8 mouse cellular contexts compared by ENCODE assay signal in the genomic region with DNA sequence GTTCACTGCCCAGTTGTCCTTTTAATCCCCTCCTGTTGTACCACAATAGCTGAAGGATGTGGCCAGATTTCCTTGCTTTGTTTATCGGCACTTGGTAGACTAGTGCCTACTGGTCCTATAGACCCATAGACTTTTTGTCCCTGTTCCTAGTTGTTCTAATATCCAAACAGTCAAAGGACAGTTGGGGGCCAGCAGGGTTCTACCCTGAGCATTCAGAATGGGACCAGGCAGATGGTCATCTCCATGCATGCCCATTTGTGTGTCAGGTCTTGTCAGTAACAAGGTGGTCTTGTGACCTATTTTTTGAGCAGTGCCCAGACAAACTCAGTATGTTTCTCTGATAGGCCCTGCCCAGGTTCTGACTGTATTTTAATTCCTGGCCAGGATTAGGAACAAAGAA. TPM values are rescaled to one million over a fixed set of nuclear protein-coding genes. Genes with fewer than 3 reads are reported as not detected.
DNase-seq lines count a peak whose midpoint lies in the region; ATAC-seq and TF ChIP-seq lines count a peak whose summit lies in the region.

No protein-coding gene starts in this region.

- peaks cover 32% of the 10 kb centered on the region for H3K36me3 ChIP-seq in heart, embryonic 14.5 days (ENCODE audit: control insufficient read depth, insufficient read depth, low read length)
- peaks cover 0 to 22% of the 10 kb centered on the region in 2 experiments; a peak in 2 of 4 replicates for H3K36me3 ChIP-seq in MEL (ENCODE audit: control insufficient read depth in 1 of 2, insufficient read depth in 2 of 2, low read length in 2 of 2)
- H3K36me3 ChIP-seq in forebrain, embryonic 16.5 days (ENCODE audit: control insufficient read depth, insufficient read depth), result peaks cover 5% of the 10 kb centered on the region; the same call in 1 of the 2 replicates
- H3K36me3 ChIP-seq in midbrain, embryonic 10.5 days, result peaks cover 41% of the 10 kb centered on the region

- peaks cover 9% of the 10 kb centered on the region for H3K79me2 ChIP-seq in MEL (ENCODE audit: control insufficient read depth, insufficient read depth, low read length, poor library complexity)

- TF ChIP-seq RAD21 in MEL (IDR thresholded peaks at IDR 0.05; ENCODE audit: low read depth, low read length), result no peak

- intact Hi-C loops in heart, postnatal 10 days (cut with DNase I), result no loop called here

- 41% methylated on average over 1 of the region's 1 CpGs for WGBS in heart, embryonic 14.5 days
- 21% methylated on average over 1 of the region's 1 CpGs for WGBS in forebrain, embryonic 16.5 days
- WGBS in midbrain, embryonic 10.5 days, result 46% methylated on average over 1 of the region's 1 CpGs

- peaks cover 33 to 42% of the 10 kb centered on the region in 2 experiments for H3K4me1 ChIP-seq in heart, embryonic 14.5 days (ENCODE audit: control insufficient read depth in 2 of 2, insufficient read depth in 2 of 2, low read length in 2 of 2)
- H3K4me1 ChIP-seq in MEL (ENCODE audit: control insufficient read depth in 1 of 2, insufficient read depth in 2 of 2, low read length in 2 of 2), result peaks cover 14 to 43% of the 10 kb centered on the region in 2 experiments
- peaks cover 33% of the 10 kb centered on the region for H3K4me1 ChIP-seq in forebrain, embryonic 16.5 days (replicated peaks; ENCODE audit: control insufficient read depth, insufficient read depth, low read length)
- H3K4me1 ChIP-seq in midbrain, embryonic 10.5 days, result peaks cover 43% of the 10 kb centered on the region

- H3K9me3 ChIP-seq in heart, embryonic 14.5 days (ENCODE audit: control insufficient read depth, low read length), result no peaks in the 10 kb centered on the region
- no peaks in the 10 kb centered on the region for H3K9me3 ChIP-seq in MEL (replicated peaks; ENCODE audit: insufficient read depth, low read length)
- no peaks in the 10 kb centered on the region for H3K9me3 ChIP-seq in forebrain, embryonic 16.5 days (ENCODE audit: control insufficient read depth, low read length)
- no peaks in the 10 kb centered on the region for H3K9me3 ChIP-seq in midbrain, embryonic 10.5 days (replicated peaks)

- peak overlapping the region; percentile 59 to 83 for H3K4me3 ChIP-seq in heart, embryonic 14.5 days (ENCODE audit: control insufficient read depth in 1 of 2, insufficient read depth in 1 of 2, low read depth in 1 of 2, low read length in 2 of 2)
- peak overlapping the region; percentile 59 to 79 for H3K4me3 ChIP-seq in MEL (ENCODE audit: control insufficient read depth in 1 of 2, insufficient read depth in 1 of 2, low read depth in 2 of 2, low read length in 2 of 2)
- H3K4me3 ChIP-seq in forebrain, embryonic 16.5 days (replicated peaks; ENCODE audit: low read length), result peak overlapping the region; percentile 68
- H3K4me3 ChIP-seq in midbrain, embryonic 10.5 days, result peak overlapping the region; percentile 85

- ATAC-seq in heart, embryonic 14.5 days (ENCODE audit: insufficient number of reproducible peaks, insufficient read depth, low FRiP score, low read depth), result no peak
- ATAC-seq in forebrain, embryonic 16.5 days, result no peak

- peak overlapping the region; percentile 77 for H3K9ac ChIP-seq in heart, embryonic 14.5 days (ENCODE audit: low read length)
- peak overlapping the region; percentile 89 for H3K9ac ChIP-seq in MEL (ENCODE audit: control insufficient read depth, low read depth, low read length, poor library complexity, severe bottlenecking)
- peak overlapping the region; percentile 88 for H3K9ac ChIP-seq in forebrain, embryonic 16.5 days (replicated peaks; ENCODE audit: low read depth, low read length)

- TF ChIP-seq CTCF in MEL (IDR thresholded peaks at IDR 0.05 in 2 of 3, conservative IDR thresholded peaks at IDR 0.05 in 1 of 3; ENCODE audit: control insufficient read depth in 1 of 3, insufficient read depth in 1 of 3, low read depth in 2 of 3, low read length in 3 of 3, poor library complexity in 1 of 3, severe bottlenecking in 1 of 3), result no peak

- DNase-seq in heart, postnatal 10 days, result no peak
- DNase-seq in MEL (ENCODE audit: low read depth, low spot score) (no peak), MN1 (ENCODE audit: low spot score) (no peak)
- no peak for DNase-seq in midbrain, embryonic 10.5 days (ENCODE audit: low spot score)
- DNase-seq in spleen, postnatal 14 days (ENCODE audit: low spot score in 2 of 2), result no peak
- DNase-seq in left cerebral cortex, adult 18-20 months (ENCODE audit: low spot score in 2 of 2), result no peak

- TF ChIP-seq POLR2A in MEL (IDR thresholded peaks at IDR 0.05; ENCODE audit: control insufficient read depth in 1 of 2, insufficient read depth in 1 of 2, low read depth in 1 of 2, low read length in 2 of 2, poor library complexity in 1 of 2), result no peak

- peak overlapping the region; percentile 87 to 89 for H3K27ac ChIP-seq in heart, embryonic 14.5 days (replicated peaks in 1 of 2; ENCODE audit: control insufficient read depth in 1 of 2, insufficient read depth in 1 of 2, low read depth in 2 of 2, low read length in 2 of 2)
- no peak overlapping the region for H3K27ac ChIP-seq in MEL (ENCODE audit: control insufficient read depth, low read depth, low read length)
- H3K27ac ChIP-seq in forebrain, embryonic 16.5 days (ENCODE audit: low read length), result no peak overlapping the region
- H3K27ac ChIP-seq in midbrain, embryonic 10.5 days (replicated peaks), result peak overlapping the region; percentile 92

- no peaks in the 10 kb centered on the region for H3K27me3 ChIP-seq in heart, embryonic 14.5 days (ENCODE audit: control insufficient read depth, insufficient read depth, low read length)
- H3K27me3 ChIP-seq in MEL (ENCODE audit: control insufficient read depth in 1 of 2, insufficient read depth in 2 of 2, low read length in 2 of 2), result peaks cover 4 to 6% of the 10 kb centered on the region in 2 experiments; a peak in 3 of 4 replicates
- H3K27me3 ChIP-seq in forebrain, embryonic 16.5 days (replicated peaks; ENCODE audit: control insufficient read depth, insufficient read depth, low read length), result peaks cover 9% of the 10 kb centered on the region
- H3K27me3 ChIP-seq in midbrain, embryonic 10.5 days (ENCODE audit: low read depth, poor library complexity, severe bottlenecking), result peaks cover 34% of the 10 kb centered on the region

- H3K4me2 ChIP-seq in heart, embryonic 14.5 days (ENCODE audit: low read length), result peak overlapping the region; percentile 72
- H3K4me2 ChIP-seq in forebrain, embryonic 16.5 days (ENCODE audit: low read length), result peak overlapping the region; percentile 79

- TF ChIP-seq EP300 in MEL (IDR thresholded peaks at IDR 0.05; ENCODE audit: low read depth in 1 of 2, low read length in 2 of 2), result no peak

RNA-seq across cellular contexts. Expression of gene Mpg, which starts 0.7 kb away (rescaled TPM):
- 19.3 and 20.6 TPM in 2 replicates for polyA plus RNA-seq in heart, embryonic 14.5 days (2014; fragmentation: Nextera tagmentation; extraction: Ambion mirVana)
- total RNA-seq in heart, postnatal 10 days (2021), result 10 to 100 TPM in 1 of 2 experiments, 1 to 10 TPM in 1; 9.8 to 10.3 TPM
- total RNA-seq in MEL (2012; rRNA removed), result 41.2 and 43.2 TPM in 2 replicates
- 10 to 100 TPM in 1 of 2 experiments, not detected in 1; 42.0 TPM for polyA plus RNA-seq in MEL (2012; ENCODE audit: insufficient read depth in 1 of 2, insufficient read length in 2 of 2, low read depth in 1 of 2, low replicate concordance in 2 of 2, missing spikeins in 1 of 2)
- polyA plus RNA-seq in forebrain, embryonic 16.5 days (2015; fragmentation: Nextera tagmentation; extraction: Ambion mirVana), result 36.7 and 38.1 TPM in 2 replicates
- polyA plus RNA-seq in midbrain, embryonic 10.5 days (2016; fragmentation: Nextera tagmentation; extraction: Ambion mirVana), result 30.6 and 32.0 TPM in 2 replicates
- total RNA-seq in left cerebral cortex, adult 18-20 months (2021), result 10 to 100 TPM; 18.2 to 21.3 TPM

RNA-seq across cellular contexts. Expression of gene Rhbdf1, which starts 4.9 kb away (rescaled TPM):
- 26.6 TPM in 2 replicates for polyA plus RNA-seq in heart, embryonic 14.5 days (2014; fragmentation: Nextera tagmentation; extraction: Ambion mirVana)
- total RNA-seq in heart, postnatal 10 days (2021), result 10 to 100 TPM; 30.5 to 31.1 TPM
- 2.4 and 2.9 TPM in 2 replicates for total RNA-seq in MEL (2012; rRNA removed)
- 10 to 100 TPM in 1 of 2 experiments, not detected in 1; 14.3 TPM for polyA plus RNA-seq in MEL (2012; ENCODE audit: insufficient read depth in 1 of 2, insufficient read length in 2 of 2, low read depth in 1 of 2, low replicate concordance in 2 of 2, missing spikeins in 1 of 2)
- 21.1 and 23.3 TPM in 2 replicates for polyA plus RNA-seq in forebrain, embryonic 16.5 days (2015; fragmentation: Nextera tagmentation; extraction: Ambion mirVana)
- 25.1 and 26.2 TPM in 2 replicates for polyA plus RNA-seq in midbrain, embryonic 10.5 days (2016; fragmentation: Nextera tagmentation; extraction: Ambion mirVana)
- total RNA-seq in left cerebral cortex, adult 18-20 months (2021), result 10 to 100 TPM; 11.1 to 14.2 TPM

RNA-seq across cellular contexts. Expression of gene Snrnp25, which starts 21.8 kb away (rescaled TPM):
- polyA plus RNA-seq in heart, embryonic 14.5 days (2014; fragmentation: Nextera tagmentation; extraction: Ambion mirVana), result 46.1 and 49.5 TPM in 2 replicates
- 10 to 100 TPM; 10.6 to 12.4 TPM for total RNA-seq in heart, postnatal 10 days (2021)
- 148 and 158 TPM in 2 replicates for total RNA-seq in MEL (2012; rRNA removed)
- 100 to 1,000 TPM in 1 of 2 experiments, not detected in 1; 130 TPM for polyA plus RNA-seq in MEL (2012; ENCODE audit: insufficient read depth in 1 of 2, insufficient read length in 2 of 2, low read depth in 1 of 2, low replicate concordance in 2 of 2, missing spikeins in 1 of 2)
- polyA plus RNA-seq in forebrain, embryonic 16.5 days (2015; fragmentation: Nextera tagmentation; extraction: Ambion mirVana), result 45.0 and 45.6 TPM in 2 replicates
- polyA plus RNA-seq in midbrain, embryonic 10.5 days (2016; fragmentation: Nextera tagmentation; extraction: Ambion mirVana), result 94.7 and 107 TPM in 2 replicates
- 10 to 100 TPM; 24.5 to 29.0 TPM for total RNA-seq in left cerebral cortex, adult 18-20 months (2021)

RNA-seq across cellular contexts. Expression of gene Il9r, which starts 27.0 kb away (rescaled TPM):
- 0.05 TPM in 1 of 2 replicates, not detected in the other for polyA plus RNA-seq in heart, embryonic 14.5 days (2014; fragmentation: Nextera tagmentation; extraction: Ambion mirVana)
- under 1 TPM in 1 of 2 experiments, not detected in 1; 0.10 TPM for total RNA-seq in heart, postnatal 10 days (2021)
- total RNA-seq in MEL (2012; rRNA removed), result 76.5 and 83.8 TPM in 2 replicates
- 10 to 100 TPM in 1 of 2 experiments, not detected in 1; 56.9 TPM for polyA plus RNA-seq in MEL (2012; ENCODE audit: insufficient read depth in 1 of 2, insufficient read length in 2 of 2, low read depth in 1 of 2, low replicate concordance in 2 of 2, missing spikeins in 1 of 2)
- polyA plus RNA-seq in forebrain, embryonic 16.5 days (2015; fragmentation: Nextera tagmentation; extraction: Ambion mirVana), result not detected in 2 replicates
- 0.05 TPM in 1 of 2 replicates, not detected in the other for polyA plus RNA-seq in midbrain, embryonic 10.5 days (2016; fragmentation: Nextera tagmentation; extraction: Ambion mirVana)
- not detected for total RNA-seq in left cerebral cortex, adult 18-20 months (2021)

RNA-seq across cellular contexts. Expression of gene Nprl3, which starts 40.5 kb away (rescaled TPM):
- polyA plus RNA-seq in heart, embryonic 14.5 days (2014; fragmentation: Nextera tagmentation; extraction: Ambion mirVana), result 33.2 and 33.9 TPM in 2 replicates
- total RNA-seq in heart, postnatal 10 days (2021), result 10 to 100 TPM; 26.6 to 27.6 TPM
- total RNA-seq in MEL (2012; rRNA removed), result 12.5 and 14.1 TPM in 2 replicates
- 10 to 100 TPM in 1 of 2 experiments, not detected in 1; 18.4 TPM for polyA plus RNA-seq in MEL (2012; ENCODE audit: insufficient read depth in 1 of 2, insufficient read length in 2 of 2, low read depth in 1 of 2, low replicate concordance in 2 of 2, missing spikeins in 1 of 2)
- polyA plus RNA-seq in forebrain, embryonic 16.5 days (2015; fragmentation: Nextera tagmentation; extraction: Ambion mirVana), result 52.2 and 56.7 TPM in 2 replicates
- polyA plus RNA-seq in midbrain, embryonic 10.5 days (2016; fragmentation: Nextera tagmentation; extraction: Ambion mirVana), result 42.6 and 45.3 TPM in 2 replicates
- 10 to 100 TPM; 43.6 to 45.6 TPM for total RNA-seq in left cerebral cortex, adult 18-20 months (2021)

Comparison
In these comparisons a context has a peak if more than half of its experiments do, and no peak if none do; other contexts are left out.
1. H3K27ac ChIP-seq: peak in heart, embryonic 14.5 days (2 of 2) and midbrain, embryonic 10.5 days (single experiment); none in MEL (single experiment) and forebrain, embryonic 16.5 days (single experiment).
2. Peak in every context shown above with its lines, with median percentiles within 50 percentile points of each other: H3K4me3 ChIP-seq and H3K9ac ChIP-seq.